Mouse (Mus musculus) kidney, adult 2 months (tissue): ENCODE results near the gene H2-Q6.
"Not testable (repeated sequence)": the region's sequence is repeated elsewhere in the genome, so short reads cannot be mapped to it uniquely, and the experiment has no call there.

Experiments used
- CTCF ChIP-seq: fragments of 200-500 bp; conservative IDR thresholded peaks from 2 replicates; pipeline ENCODE4 v1.5.1; 2011; ENCODE audit warnings: low read depth, mild to moderate bottlenecking, control low read depth, low read length, moderate library complexity, mixed read lengths; ENCODE audit not compliant: insufficient read depth, insufficient read length
- POLR2A ChIP-seq: fragments of 200-500 bp; IDR thresholded peaks from one replicate; pipeline ENCODE4 v1.6.1; 2011; ENCODE audit warnings: low read depth, low read length, control low read depth

- not testable (repeated sequence) for TF ChIP-seq CTCF, POLR2A
These were observed 44.3 kb downstream of the H2-Q6 start for GRCm38 (mm10) chr17:35468936-35469335.
